7 mouse cellular contexts compared by ENCODE assay signal in the genomic region with DNA sequence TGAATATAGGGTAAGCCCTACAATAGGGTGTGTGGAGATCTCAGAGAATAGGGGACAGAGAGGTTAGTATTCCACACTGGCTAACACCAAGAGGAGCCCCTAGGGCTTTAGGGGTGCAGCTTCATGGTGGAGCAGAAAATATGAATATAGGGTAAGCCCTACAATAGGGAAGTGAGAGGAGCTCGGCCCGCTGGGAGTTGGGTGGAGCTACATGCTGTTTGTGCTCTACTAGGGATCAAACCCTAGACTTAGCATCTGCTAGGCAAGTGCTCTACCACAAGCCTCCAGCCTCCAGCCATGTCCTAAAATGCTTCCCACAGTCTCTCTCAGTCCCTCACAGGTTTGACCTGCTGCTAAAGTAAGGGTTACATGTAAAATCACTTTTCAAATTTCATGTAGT.
DNase-seq lines count a peak whose midpoint lies in the region; ATAC-seq and TF ChIP-seq lines count a peak whose summit lies in the region.
"Not testable (repeated sequence)": the region's sequence is repeated elsewhere in the genome, so short reads cannot be mapped to it uniquely, and the experiment has no call there.

No protein-coding gene starts in this region.

- peaks cover 52% of the 10 kb centered on the region for H3K4me1 ChIP-seq in embryonic facial prominence, embryonic 14.5 days (ENCODE audit: control insufficient read depth, insufficient read depth, low read length)
- peaks cover 70% of the 10 kb centered on the region for H3K4me1 ChIP-seq in limb, embryonic 10.5 days
- H3K4me1 ChIP-seq in liver, embryonic 13.5 days (replicated peaks) = peaks cover 78% of the 10 kb centered on the region
- H3K4me1 ChIP-seq in lung, postnatal 0 days (ENCODE audit: insufficient read depth, low read depth, low read length) = peaks cover 12% of the 10 kb centered on the region; the same call in 1 of the 2 replicates
- peaks cover 30% of the 10 kb centered on the region for H3K4me1 ChIP-seq in spleen, adult 2 months (ENCODE audit: control insufficient read depth, insufficient read depth, insufficient read length)

- not testable (repeated sequence) for H3K9ac ChIP-seq in embryonic facial prominence, embryonic 14.5 days (ENCODE audit: low read depth, low read length); lung, postnatal 0 days (replicated peaks; ENCODE audit: low read depth)
- peak overlapping the region; percentile 29; the same call in 1 of the 2 replicates for H3K9ac ChIP-seq in liver, embryonic 13.5 days

- not testable (repeated sequence) for H3K36me3 ChIP-seq in embryonic facial prominence, embryonic 14.5 days (ENCODE audit: control insufficient read depth, insufficient read depth, low read length); limb, embryonic 10.5 days; liver, embryonic 13.5 days; lung, postnatal 0 days (ENCODE audit: insufficient read depth, low read length); spleen, adult 2 months (ENCODE audit: control insufficient read depth, insufficient read depth, low read length)

- not testable (repeated sequence) for H3K4me2 ChIP-seq in embryonic facial prominence, embryonic 14.5 days (ENCODE audit: low read depth, low read length); liver, embryonic 13.5 days; lung, postnatal 0 days (replicated peaks; ENCODE audit: low read depth, low read length)

- peak; percentile 28 for DNase-seq in T-cell, adult 2 months (ENCODE audit: low spot score)
- not testable (repeated sequence) for DNase-seq in embryonic facial prominence, embryonic 14.5 days (ENCODE audit: low spot score); limb, embryonic 10.5 days (ENCODE audit: low spot score); liver, embryonic 13.5 days; lung, postnatal 0 days (ENCODE audit: low spot score)
- DNase-seq in spleen, adult 2 months (ENCODE audit: low read depth in 1 of 2, low spot score in 2 of 2) = peak in 1 of 2 experiments; percentile 13
- peak; percentile 46 for DNase-seq in thymus, postnatal 4 days

- not testable (repeated sequence) for TF ChIP-seq POLR2A in spleen, adult 2 months (IDR thresholded peaks at IDR 0.05; ENCODE audit: low read depth, low read length)

- H3K27me3 ChIP-seq in embryonic facial prominence, embryonic 14.5 days (replicated peaks; ENCODE audit: control insufficient read depth, insufficient read depth, low read length); limb, embryonic 10.5 days (ENCODE audit: low read depth, poor library complexity, severe bottlenecking); liver, embryonic 13.5 days; lung, postnatal 0 days (replicated peaks; ENCODE audit: insufficient read depth, low read length); spleen, adult 2 months (ENCODE audit: control insufficient read depth, insufficient read depth, low read length): not testable (repeated sequence)

- TF ChIP-seq EP300 in lung, postnatal 0 days (IDR thresholded peaks at IDR 0.05) = not testable (repeated sequence)

- not testable (repeated sequence) for ATAC-seq in embryonic facial prominence, embryonic 14.5 days (ENCODE audit: low read depth); liver, embryonic 13.5 days (ENCODE audit: low read depth); lung, postnatal 0 days

- peak overlapping the region; percentile 46; the same call in 1 of the 2 replicates for H3K27ac ChIP-seq in embryonic facial prominence, embryonic 14.5 days (replicated peaks; ENCODE audit: low read depth, low read length)
- peak overlapping the region; percentile 79 for H3K27ac ChIP-seq in limb, embryonic 10.5 days
- 0 out of 2 replicates have a peak overlapping the region, but pooled peaks have one; percentile 27 for H3K27ac ChIP-seq in liver, embryonic 13.5 days
- H3K27ac ChIP-seq in lung, postnatal 0 days (ENCODE audit: low read length) = 0 out of 2 replicates have a peak overlapping the region, but pooled peaks have one; percentile 14
- H3K27ac ChIP-seq in spleen, adult 2 months (ENCODE audit: insufficient read depth, low read length) = peak overlapping the region; percentile 55; the same call in 1 of the 2 replicates

- 86% methylated on average over 2 of the region's 2 CpGs for WGBS in embryonic facial prominence, embryonic 14.5 days
- 88% methylated on average over 2 of the region's 2 CpGs for WGBS in limb, embryonic 10.5 days
- 14% methylated on average over 2 of the region's 2 CpGs for WGBS in liver, embryonic 13.5 days (ENCODE audit: insufficient replicate concordance)
- 74% methylated on average over 2 of the region's 2 CpGs for WGBS in lung, postnatal 0 days
- 20% methylated on average over 2 of the region's 2 CpGs for WGBS in spleen, adult 2 months

- not testable (repeated sequence) for TF ChIP-seq CTCF in lung, postnatal 0 days (IDR thresholded peaks at IDR 0.05); spleen, adult 2 months (IDR thresholded peaks at IDR 0.05; ENCODE audit: extremely low read depth, insufficient read depth, insufficient read length, insufficient replicate concordance)

- H3K4me3 ChIP-seq in embryonic facial prominence, embryonic 14.5 days (ENCODE audit: low read depth, low read length); limb, embryonic 10.5 days; liver, embryonic 13.5 days (replicated peaks); lung, postnatal 0 days (ENCODE audit: low read depth, low read length); spleen, adult 2 months (ENCODE audit: extremely low read depth, insufficient read depth, insufficient read length): not testable (repeated sequence)

- H3K9me3 ChIP-seq in embryonic facial prominence, embryonic 14.5 days (ENCODE audit: control insufficient read depth, low read length); limb, embryonic 10.5 days (replicated peaks); liver, embryonic 13.5 days (replicated peaks); lung, postnatal 0 days (ENCODE audit: low read length): not testable (repeated sequence)

Comparison
In these comparisons a context has a peak if more than half of its experiments do, and no peak if none do; other contexts are left out.
1. H3K27ac ChIP-seq: peak in every context shown above with its lines; median percentile 79 in limb, embryonic 10.5 days; 55 in spleen, adult 2 months; 46 in embryonic facial prominence, embryonic 14.5 days; 27 in liver, embryonic 13.5 days; 14 in lung, postnatal 0 days.